Mouse (Mus musculus) cortical plate, adult 2 months (tissue): ENCODE measurements around the gene Ubap2.

Experiments
- CTCF ChIP-seq: fragments of 200-500 bp; IDR thresholded peaks from 2 replicates; pipeline ENCODE4 v1.5.1; 2011; ENCODE audit warnings: mild to moderate bottlenecking, control low read depth, low read length; ENCODE audit not compliant: insufficient read depth; ENCODE audit errors: extremely low read depth
- POLR2A ChIP-seq: fragments of 200-500 bp; IDR thresholded peaks from 2 replicates; pipeline ENCODE4 v1.6.1; 2011; ENCODE audit warnings: mild to moderate bottlenecking, low read length, control low read depth; ENCODE audit not compliant: insufficient read depth; ENCODE audit errors: extremely low read depth

DNA sequence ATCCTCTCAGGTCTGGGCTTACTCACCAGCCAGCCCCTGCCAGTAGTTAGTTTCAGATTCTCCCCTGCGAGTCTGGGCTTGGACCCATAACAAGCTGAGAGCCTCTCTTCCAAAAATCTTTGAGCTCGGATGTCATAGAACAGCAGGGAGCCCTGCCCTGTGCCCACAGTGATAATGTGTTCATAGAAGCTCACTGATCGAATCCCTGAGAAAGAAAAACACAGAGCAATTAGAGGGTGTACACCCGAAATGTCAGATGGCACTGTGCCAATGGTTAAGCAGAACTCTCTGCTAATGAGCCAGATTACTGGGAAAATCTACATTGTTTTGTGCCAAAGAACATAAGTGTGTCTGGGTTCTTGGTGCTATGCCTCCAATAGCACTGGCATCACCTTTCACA, 19.0 kb upstream of the Ubap2 start:
- no peak for TF ChIP-seq POLR2A
- no peak for TF ChIP-seq CTCF
